Mouse (Mus musculus) kidney, adult 2 months (tissue): ENCODE measurements at regions not wholly inside any gene's neighbourhood (a gene's known extent, or its start where the extent isn't known, plus 50 kb on each side); places are given as distances from the start of the nearest gene placed in this dataset.

ENCODE experiments used
- DNase-seq: peaks from one replicate; pipeline ENCODE4 v3.0.0; 2021
- H3K27ac ChIP-seq: fragments of 200-500 bp; 2 replicates; pipeline ENCODE4 v1.5.1; 2012; ENCODE audit warnings: low read depth, low read length, control low read depth, inconsistent platforms; ENCODE audit not compliant: insufficient read depth
- H3K27me3 ChIP-seq: fragments of 200-500 bp; replicated peaks from 2 replicates; pipeline ENCODE4 v1.6.1; 2012; ENCODE audit warnings: mild to moderate bottlenecking, moderate library complexity, low read length, inconsistent platforms; ENCODE audit not compliant: control insufficient read depth, insufficient read depth
- H3K36me3 ChIP-seq: fragments of 200-500 bp; 2 replicates; pipeline ENCODE4 v1.6.1; 2012; ENCODE audit warnings: mild to moderate bottlenecking, moderate library complexity, low read length, inconsistent platforms; ENCODE audit not compliant: control insufficient read depth, insufficient read depth
- H3K4me1 ChIP-seq: fragments of 200-500 bp; 2 replicates; pipeline ENCODE4 v1.6.1; 2011; ENCODE audit warnings: low read length; ENCODE audit not compliant: control insufficient read depth, insufficient read depth
- H3K4me3 ChIP-seq: fragments of 200-500 bp; 2 replicates; pipeline ENCODE4 v1.5.1; 2011; ENCODE audit warnings: mild to moderate bottlenecking, low read depth, low read length, control low read depth; ENCODE audit not compliant: insufficient read depth
- CTCF ChIP-seq: fragments of 200-500 bp; conservative IDR thresholded peaks from 2 replicates; pipeline ENCODE4 v1.5.1; 2011; ENCODE audit warnings: low read depth, mild to moderate bottlenecking, control low read depth, low read length, moderate library complexity, mixed read lengths; ENCODE audit not compliant: insufficient read depth, insufficient read length
- POLR2A ChIP-seq: fragments of 200-500 bp; IDR thresholded peaks from one replicate; pipeline ENCODE4 v1.6.1; 2011; ENCODE audit warnings: low read depth, low read length, control low read depth
- WGBS: fragments of 180-500 bp; shearing (Covaris S2); methylation state at CpG from one replicate; pipeline ENCODE4 v1.1.7; 2018; 5-methylcytosine and 5-hydroxymethylcytosine counted together

DNA sequence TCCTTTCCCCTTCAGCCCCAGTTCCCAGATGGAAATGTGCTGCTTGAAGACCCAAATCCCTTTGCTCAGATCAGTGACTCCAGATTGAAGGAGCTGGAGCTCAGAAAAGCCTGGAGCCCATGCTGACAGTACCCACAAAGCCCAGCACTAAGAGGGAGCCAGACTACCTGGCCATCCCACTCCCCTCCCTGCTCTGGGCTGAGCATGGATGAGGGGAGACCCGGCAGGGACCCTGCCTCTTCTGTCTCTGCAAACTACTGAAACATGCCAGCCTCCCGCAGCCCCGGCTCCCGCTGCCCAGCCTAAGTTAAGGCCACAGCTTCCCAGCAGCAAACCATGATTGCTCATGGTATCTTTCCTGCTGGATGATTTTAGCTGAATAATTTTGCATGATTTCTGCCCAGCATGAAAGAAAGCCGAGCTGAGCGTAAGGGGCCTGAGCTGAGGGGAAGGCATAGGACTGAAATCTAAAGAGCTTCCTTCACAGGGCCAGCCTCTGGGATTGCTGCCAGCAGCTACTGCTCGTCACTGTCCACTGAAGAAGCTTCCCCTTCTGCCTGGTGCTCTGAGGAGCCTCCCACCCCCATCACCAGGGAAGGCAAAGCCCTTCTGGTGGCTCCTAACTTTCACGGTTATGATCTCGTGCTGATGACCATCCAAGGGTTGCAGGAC, 178.4 kb downstream of the Tmem132e start:
- WGBS, result 40% methylated on average over 9 of the region's 9 CpGs
- H3K36me3 ChIP-seq, result no peaks in the 10 kb centered on the region
- no peak overlapping the region for H3K4me3 ChIP-seq
- no peak overlapping the region for H3K27ac ChIP-seq
- TF ChIP-seq CTCF, result no peak
- TF ChIP-seq POLR2A, result no peak
- H3K4me1 ChIP-seq, result no peaks in the 10 kb centered on the region
- H3K27me3 ChIP-seq, result no peaks in the 10 kb centered on the region
- DNase-seq, result peak; percentile 7

DNA sequence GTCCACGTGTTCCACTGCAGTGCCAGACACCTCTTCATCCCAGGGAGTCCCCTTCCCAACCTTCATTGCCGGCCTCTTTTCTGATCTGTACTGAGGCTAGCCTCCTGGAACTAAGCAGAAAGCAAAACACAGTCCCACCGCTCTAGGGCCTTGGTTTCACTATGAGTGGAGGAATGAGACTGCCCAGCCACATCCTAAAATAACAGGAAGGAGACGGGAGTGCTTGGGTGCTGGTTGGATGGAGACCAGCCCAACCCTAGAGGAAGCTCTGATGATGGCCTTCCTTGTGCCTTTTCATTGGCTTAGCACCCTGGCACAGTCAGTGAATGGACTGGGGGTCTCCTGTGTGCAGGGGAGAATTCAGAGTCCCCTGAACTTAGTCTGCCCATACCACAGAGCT, 177.4 kb downstream of the Tmem132e start:
- Histone ChIP-seq H3K27ac (no peak overlapping the region), H3K4me3 (no peak overlapping the region), H3K4me1 (no peaks in the 10 kb centered on the region), H3K36me3 (no peaks in the 10 kb centered on the region), H3K27me3 (no peaks in the 10 kb centered on the region)
- TF ChIP-seq CTCF (no peak), POLR2A (no peak)
- DNase-seq, result peak; percentile 9
- 48% methylated on average over 4 of the region's 4 CpGs for WGBS

DNA sequence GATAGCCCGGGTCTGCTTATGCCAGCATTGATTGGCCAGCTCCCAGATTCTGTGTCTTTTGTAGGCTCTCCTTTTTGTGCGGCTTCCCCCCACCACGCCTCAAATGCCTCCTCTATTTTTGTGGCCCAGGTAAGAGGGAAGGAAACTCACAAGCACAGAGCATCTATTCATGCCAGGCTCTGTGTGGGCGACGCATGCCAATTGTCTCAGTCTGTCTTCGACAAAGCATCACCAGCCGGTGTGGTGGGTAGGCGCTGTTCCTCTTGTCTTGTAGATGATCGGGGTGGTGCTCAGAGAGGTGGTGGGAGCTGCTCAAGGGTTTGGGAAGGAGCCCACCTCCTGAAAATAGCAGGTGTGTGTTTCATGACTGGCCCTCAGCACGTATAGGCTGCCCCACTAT, 175.5 kb downstream of the Tmem132e start:
- Histone ChIP-seq H3K36me3 (no peaks in the 10 kb centered on the region), H3K4me3 (no peak overlapping the region), H3K4me1 (no peaks in the 10 kb centered on the region), H3K27ac (no peak overlapping the region), H3K27me3 (no peaks in the 10 kb centered on the region)
- no peak for TF ChIP-seq CTCF
- DNase-seq, result no peak
- WGBS, result 64% methylated on average over 10 of the region's 10 CpGs

DNA sequence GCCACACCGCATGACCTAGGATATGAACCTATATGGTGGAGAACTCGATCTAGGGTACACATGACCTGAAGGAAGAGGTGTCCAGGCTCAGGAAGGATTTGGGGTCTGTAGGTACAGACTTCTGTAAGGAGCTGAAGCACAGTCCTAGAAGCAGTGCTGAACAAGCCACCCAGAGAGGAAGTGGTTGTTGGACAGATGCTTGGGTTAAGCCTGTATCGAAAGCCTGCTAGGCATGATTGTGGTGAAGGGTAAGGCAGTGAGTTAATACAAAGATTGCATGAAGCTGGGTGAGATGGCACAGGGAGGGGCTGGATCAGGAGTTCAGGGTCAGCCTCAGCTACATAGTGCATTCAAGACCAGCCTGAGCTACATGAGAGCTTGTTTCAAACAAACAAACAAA, 153.3 kb downstream of the Tmem132e start:
- H3K27ac ChIP-seq, result no peak overlapping the region
- H3K4me1 ChIP-seq, result no peaks in the 10 kb centered on the region
- no peak overlapping the region for H3K4me3 ChIP-seq
- DNase-seq, result no peak
- TF ChIP-seq POLR2A (no peak), CTCF (no peak)
- 58% methylated on average over 3 of the region's 3 CpGs for WGBS
- no peaks in the 10 kb centered on the region for H3K27me3 ChIP-seq
- H3K36me3 ChIP-seq, result no peaks in the 10 kb centered on the region

DNA sequence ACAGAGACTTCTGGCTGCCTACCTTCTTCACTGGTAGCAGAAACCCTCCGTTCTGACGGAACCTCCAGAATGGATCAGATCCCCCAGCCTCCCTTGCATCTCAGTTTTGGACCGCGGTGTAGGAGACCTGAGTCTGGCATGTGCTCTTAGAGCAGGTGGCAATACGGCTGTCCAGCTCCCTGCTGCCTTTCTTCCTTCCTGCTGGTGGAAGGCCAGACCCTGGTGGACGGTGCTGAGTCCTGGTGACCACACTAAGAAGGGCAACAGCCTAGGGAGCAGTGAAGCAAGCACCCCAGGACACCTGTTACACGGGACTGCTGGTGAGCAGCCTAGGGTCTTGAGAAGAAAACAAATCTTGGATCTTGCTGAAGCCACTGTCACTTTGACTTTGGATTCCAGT, 152.7 kb downstream of the Tmem132e start:
- no peak for DNase-seq
- H3K4me1 ChIP-seq, result no peaks in the 10 kb centered on the region
- H3K36me3 ChIP-seq, result no peaks in the 10 kb centered on the region
- 69% methylated on average over 7 of the region's 7 CpGs for WGBS
- H3K27me3 ChIP-seq, result no peaks in the 10 kb centered on the region
- H3K27ac ChIP-seq, result no peak overlapping the region
- no peak overlapping the region for H3K4me3 ChIP-seq
- no peak for TF ChIP-seq POLR2A
- no peak for TF ChIP-seq CTCF

DNA sequence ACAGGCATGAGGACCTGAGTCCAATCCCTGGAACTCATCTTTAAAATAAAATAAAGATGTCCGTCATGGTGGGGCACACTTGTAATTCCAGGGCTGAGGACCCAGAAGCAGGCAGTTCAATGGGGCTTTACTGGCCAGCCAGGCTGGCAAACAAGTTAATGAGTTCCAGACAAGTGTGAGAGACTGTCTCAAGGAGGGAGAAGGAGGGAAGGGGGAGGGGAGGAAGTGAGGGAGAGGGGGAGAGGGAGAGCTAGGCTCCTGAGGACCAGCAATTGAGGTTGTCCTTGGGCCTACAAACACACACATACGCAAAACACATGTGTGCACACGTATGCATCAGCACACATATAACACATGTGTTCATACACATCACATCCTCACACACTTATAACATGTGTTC, 149.2 kb downstream of the Tmem132e start:
- TF ChIP-seq POLR2A (no peak), CTCF (no peak)
- no peaks in the 10 kb centered on the region for H3K4me1 ChIP-seq
- no peaks in the 10 kb centered on the region for H3K36me3 ChIP-seq
- no peak for DNase-seq
- H3K27me3 ChIP-seq, result no peaks in the 10 kb centered on the region
- WGBS, result 78% methylated on average over 3 of the region's 3 CpGs
- no peak overlapping the region for H3K27ac ChIP-seq
- H3K4me3 ChIP-seq, result no peak overlapping the region

DNA sequence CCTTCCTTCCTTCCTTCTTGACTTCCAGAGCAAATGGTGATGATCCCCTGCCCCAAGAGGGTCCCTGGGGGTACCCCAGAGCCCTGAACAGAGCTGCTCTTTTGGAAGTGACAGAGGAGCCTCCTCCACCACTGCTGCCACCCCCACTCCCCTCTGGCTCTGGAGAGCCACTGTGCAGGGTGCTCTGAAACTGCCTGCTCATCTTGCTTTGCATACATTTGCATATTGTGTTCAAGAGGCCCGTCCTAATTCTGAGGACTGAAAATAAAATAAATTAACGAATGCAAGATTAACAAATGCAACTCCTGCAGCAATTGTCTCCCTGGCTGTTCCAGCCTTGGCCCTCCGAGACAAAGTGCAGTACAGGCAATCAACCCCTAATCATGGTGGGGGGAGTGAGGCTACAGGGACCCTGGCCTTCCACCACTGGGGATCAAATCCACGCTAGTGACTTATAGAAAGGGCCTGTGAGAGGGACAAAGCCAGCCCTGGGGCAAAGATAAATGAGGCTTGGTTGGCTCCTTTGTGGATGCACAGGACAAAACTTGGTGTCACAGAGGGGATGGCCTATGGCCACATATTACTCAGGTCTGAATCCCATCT, 134.6 kb downstream of the Tmem132e start:
- H3K27me3 ChIP-seq, result no peaks in the 10 kb centered on the region
- H3K27ac ChIP-seq, result no peak overlapping the region
- TF ChIP-seq POLR2A (no peak), CTCF (no peak)
- DNase-seq, result no peak
- H3K4me3 ChIP-seq, result no peak overlapping the region
- 43% methylated on average over 4 of the region's 4 CpGs for WGBS
- H3K4me1 ChIP-seq, result no peaks in the 10 kb centered on the region
- no peaks in the 10 kb centered on the region for H3K36me3 ChIP-seq
